Mouse (Mus musculus) testis, adult 2 months (tissue): ENCODE data around the gene Bcdin3d.

Source experiments
- CTCF ChIP-seq: fragments of 200-500 bp; IDR thresholded peaks from 2 replicates; pipeline ENCODE4 v1.5.1; 2012; ENCODE audit warnings: low read depth, mild to moderate bottlenecking, inconsistent platforms, low read length, moderate library complexity; ENCODE audit not compliant: control insufficient read depth, insufficient read depth, insufficient replicate concordance
- POLR2A ChIP-seq: fragments of 200-500 bp; IDR thresholded peaks from 2 replicates; pipeline ENCODE4 v1.6.1; 2012; ENCODE audit warnings: low read depth, mild to moderate bottlenecking, inconsistent platforms, low read length, moderate library complexity; ENCODE audit not compliant: control insufficient read depth

- TF ChIP-seq POLR2A (no peak), CTCF (no peak)
These were observed 29.0 kb downstream of the Bcdin3d start for GRCm38 (mm10) chr15:99445567-99445966.
